Mouse (Mus musculus): ENCODE measurements around the gene Tsga13. TPM values are rescaled to one million over a fixed set of nuclear protein-coding genes. Genes with fewer than 3 reads are reported as not detected.

The Tsga13 gene
- polyA plus RNA-seq, 1 experiment from 2014 or later = 0.28 TPM

DNA sequence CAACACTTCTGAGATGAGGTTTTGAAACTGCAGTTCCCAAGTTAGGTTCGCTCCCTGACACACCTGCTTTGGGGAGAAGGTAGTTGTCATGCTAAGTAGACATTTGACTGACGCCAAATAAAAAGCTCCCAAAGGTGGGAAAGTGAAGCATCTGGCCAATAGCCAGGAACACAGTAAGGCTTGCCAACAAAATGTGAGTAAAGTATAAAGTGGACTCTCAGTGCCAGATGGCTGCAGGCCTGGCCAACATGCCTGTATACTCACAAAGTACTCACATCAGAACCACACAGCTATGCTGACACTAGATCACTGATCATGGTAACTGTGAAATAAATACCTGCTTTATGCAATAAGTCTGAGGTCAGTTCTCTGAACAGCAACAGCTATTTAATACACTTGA, 65.6 kb downstream of the Tsga13 start:
- Histone ChIP-seq H3K27me3 (no peaks in the 10 kb centered on the region), H3K4me3 (no peak overlapping the region), H3K4me2 (no peak overlapping the region), H3K9me3 (no peaks in the 10 kb centered on the region), H3K27ac (no peak overlapping the region), H3K4me1 (peaks cover 4% of the 10 kb centered on the region; the same call in 1 of the 2 replicates), H3K9ac (no peak overlapping the region), H3K36me3 (peaks cover 3% of the 10 kb centered on the region)
- 49% methylated on average over 2 of the region's 2 CpGs for WGBS
- ATAC-seq (ENCODE audit: insufficient number of reproducible peaks, low FRiP score, low TSS enrichment, low read depth) = no peak

Other genes with a start within 250 kb of the Tsga13 start
- 28.6 and 46.4 TPM in 2 replicates for gene Cep41, start 221.8 kb downstream of the Tsga13 start, polyA plus RNA-seq (2015; fragmentation: Nextera tagmentation; extraction: Ambion mirVana)
- gene Mest, start 192.0 kb downstream of the Tsga13 start, polyA plus RNA-seq (2015; fragmentation: Nextera tagmentation; extraction: Ambion mirVana) = 1,721 and 1,971 TPM in 2 replicates
- gene Copg2, start 18.8 kb downstream of the Tsga13 start, polyA plus RNA-seq (2015; fragmentation: Nextera tagmentation; extraction: Ambion mirVana) = 26.0 and 29.8 TPM in 2 replicates
- 10.1 and 12.6 TPM in 2 replicates for gene Klf14, start 43.5 kb upstream of the Tsga13 start, polyA plus RNA-seq (2015; fragmentation: Nextera tagmentation; extraction: Ambion mirVana)

Measured in limb, embryonic 15.5 days (tissue).